Mouse (Mus musculus): ENCODE results near the gene Plekha1. TPM values are rescaled to one million over a fixed set of nuclear protein-coding genes. Genes with fewer than 3 reads are reported as not detected.
A peak's percentile ranks its signal among the peaks of the same experiment; 100 is the strongest.

The Plekha1 gene
- total RNA-seq, 4 experiments from 2014 or later, result 94.6 to 101 (median 96.9) TPM

DNA sequence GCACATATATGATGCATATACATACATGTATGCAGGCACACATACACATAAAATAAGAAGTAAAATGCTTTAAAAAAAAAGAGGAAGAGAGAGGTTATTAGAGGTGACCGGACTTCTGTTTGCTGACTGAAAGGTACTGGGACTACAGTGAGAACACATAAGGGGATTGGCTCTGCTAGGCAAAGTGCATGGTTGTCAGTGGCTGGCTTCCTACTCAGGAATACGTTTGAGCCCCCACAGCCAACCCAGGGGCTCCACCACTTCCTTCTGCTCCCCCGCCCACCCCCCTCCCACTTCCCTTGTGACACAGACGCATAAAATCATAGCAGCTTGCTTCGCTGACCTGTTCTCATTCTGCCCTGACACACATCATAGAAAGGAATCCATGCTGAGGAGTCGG lies 7.6 kb upstream of the Plekha1 start:
- DNase-seq (ENCODE audit: low spot score in 2 of 2), result no peak

DNA sequence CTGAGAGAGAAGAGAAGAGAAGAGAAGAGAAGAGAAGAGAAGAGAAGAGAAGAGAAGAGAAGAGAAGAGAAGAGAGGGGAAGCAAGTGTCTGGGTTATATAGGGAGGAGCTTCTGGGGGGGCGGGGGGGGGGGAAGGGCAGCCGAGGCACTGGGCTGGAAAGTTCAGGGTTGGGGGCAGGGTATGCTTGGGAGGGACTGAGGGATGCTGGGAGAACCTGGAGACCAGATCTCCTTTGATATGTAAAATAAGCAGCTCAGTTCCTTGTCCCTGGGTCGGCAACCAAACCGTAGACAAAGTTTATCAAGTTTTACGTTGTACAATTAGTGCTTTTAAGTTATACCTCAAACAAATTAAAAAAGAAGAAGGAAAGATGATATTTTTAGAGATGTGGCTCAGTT lies 5.6 kb upstream of the Plekha1 start:
- DNase-seq (ENCODE audit: low spot score in 2 of 2), result no peak

DNA sequence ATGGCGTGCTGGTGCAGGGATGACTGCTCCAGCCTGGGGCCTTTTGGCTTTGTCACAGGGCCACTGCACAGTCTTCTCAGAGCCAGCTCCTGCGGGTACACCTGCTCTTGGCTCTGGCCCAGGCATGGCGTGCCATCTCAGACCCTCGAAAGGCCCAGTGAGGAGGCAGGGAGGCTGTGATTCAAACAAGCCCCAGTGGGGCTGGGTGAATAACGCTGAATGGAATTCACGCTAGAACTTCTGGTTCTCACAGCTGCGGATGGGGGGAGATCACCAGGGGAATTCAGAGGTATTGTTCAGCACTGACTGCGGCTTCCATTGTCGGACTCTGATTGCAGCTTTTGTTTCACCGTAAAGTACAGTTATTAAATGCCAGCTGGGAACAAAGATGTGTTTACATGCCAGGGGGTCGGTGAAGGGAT lies 4.8 kb upstream of the Plekha1 start:
- DNase-seq (ENCODE audit: low spot score in 2 of 2), result no peak

DNA sequence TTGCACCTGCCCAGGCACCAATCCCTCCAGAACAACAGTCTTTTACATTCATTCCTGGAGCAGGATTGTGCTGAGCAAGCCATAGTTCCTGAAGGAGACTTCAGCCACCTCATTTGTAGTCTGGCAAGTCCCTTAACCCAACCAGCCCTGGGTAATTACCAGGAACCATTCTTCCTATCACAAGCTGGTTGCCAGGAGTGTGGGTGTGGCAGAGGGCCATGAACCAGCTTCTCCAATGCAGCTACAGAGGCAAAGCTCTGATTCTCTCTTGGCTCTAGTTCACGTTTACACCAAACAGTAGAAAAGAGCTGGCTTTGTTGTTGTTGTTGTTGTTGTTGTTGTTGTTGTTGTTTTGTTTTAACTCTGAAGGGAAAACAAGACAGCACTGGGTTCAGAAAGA lies 3.1 kb upstream of the Plekha1 start:
- DNase-seq (ENCODE audit: low spot score in 2 of 2), result no peak

DNA sequence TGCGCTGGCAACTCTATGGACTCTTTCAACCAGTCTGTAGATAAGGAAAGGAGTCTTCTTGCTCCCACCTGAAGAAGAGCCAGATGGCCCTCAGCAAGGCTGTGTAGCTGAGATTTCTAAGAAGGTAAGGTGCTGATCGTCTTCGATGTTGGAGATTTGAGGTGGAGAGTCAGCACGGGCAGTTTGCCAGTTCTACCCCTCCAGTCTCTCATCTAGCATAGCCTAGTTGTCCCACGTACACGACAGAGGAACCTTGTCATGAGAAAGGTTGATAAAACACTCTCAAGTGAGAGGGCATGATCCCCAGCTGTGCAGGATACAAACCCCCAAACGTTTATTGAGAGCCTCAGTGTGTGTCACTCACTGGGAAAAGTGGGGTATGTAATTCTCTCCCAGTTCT lies 845 bp upstream of the Plekha1 start:
- no peak for DNase-seq (ENCODE audit: low spot score in 2 of 2)

DNA sequence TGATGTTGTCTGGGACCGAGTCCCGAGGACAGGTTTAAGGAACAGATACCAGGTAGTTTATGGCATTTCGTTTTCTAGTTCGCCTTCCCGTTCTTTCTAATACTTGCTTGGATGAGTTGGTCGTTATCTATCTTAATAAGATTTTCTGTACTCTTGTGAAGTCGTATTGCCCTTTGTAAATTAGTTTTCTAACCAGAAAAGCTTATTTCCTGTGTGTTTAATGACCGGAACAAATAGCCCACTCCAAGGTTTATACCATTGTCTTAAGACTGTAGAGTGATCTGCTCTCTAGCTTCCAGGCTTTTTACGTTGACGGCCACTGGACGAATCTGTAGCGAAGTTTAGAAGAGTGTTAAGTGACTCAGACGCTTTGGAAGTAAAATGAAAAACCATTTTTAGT lies 1.1 kb downstream of the Plekha1 start:
- no peak for DNase-seq (ENCODE audit: low spot score in 2 of 2)

DNA sequence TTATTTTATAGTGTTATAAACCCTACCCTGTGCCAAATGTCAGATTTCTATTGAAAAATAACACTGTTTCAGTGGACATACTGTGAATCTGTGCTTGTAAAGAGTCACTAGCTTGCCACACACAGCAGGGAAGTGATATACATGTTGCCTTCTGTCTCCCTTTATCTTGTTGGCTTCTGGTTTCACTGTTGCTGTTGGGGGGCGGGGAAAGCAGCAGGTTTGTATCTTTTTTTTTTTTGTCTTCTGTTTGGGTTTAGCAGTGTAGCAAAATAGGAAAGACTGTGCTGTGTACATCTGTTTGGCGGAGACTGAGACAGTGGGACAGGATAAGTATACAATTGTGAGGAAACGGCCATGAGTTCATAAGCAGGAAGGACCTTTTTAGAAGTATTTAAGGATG lies 1.7 kb downstream of the Plekha1 start:
- no peak for DNase-seq (ENCODE audit: low spot score in 2 of 2)

DNA sequence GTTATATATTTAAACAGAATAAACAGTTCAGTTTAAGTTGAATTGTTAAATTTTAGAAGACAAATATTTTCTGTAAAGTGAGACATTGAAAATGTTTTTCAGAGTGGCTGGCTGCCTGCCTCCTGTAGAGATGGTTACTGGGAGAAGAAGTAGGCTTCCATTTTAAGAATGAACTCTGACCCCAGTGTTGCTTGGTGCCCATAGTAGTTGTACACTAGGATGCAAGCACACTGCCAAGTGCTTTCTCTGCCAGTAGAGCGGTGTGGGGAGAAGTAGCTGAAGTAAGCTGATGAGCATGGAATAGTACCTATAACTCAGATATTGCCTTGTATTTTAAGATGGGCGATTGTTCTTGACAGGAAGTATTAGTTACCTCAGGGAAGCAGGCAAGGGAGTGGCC lies 18.6 kb downstream of the Plekha1 start:
- no peak for DNase-seq (ENCODE audit: low spot score in 2 of 2)

DNA sequence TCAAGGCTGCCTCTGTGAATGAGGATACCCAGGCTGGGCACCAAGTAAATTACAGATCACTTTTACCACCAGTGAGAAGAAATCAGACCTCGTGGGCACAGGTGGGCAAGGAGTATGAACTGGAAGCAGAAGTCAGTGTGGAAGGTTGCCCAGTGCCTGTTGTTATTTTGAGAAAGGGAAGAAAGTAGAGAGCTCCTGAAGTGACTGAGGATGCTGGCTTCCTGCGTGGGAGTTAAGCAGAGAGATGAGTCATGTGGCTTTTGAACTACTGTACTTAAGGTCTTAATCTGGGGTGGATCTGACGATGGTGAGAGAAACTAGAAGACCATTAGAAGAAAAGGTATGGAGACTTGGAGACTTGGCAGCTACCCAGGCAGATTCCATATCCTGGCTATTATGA lies 20.7 kb downstream of the Plekha1 start:
- no peak for DNase-seq (ENCODE audit: low spot score in 2 of 2)

DNA sequence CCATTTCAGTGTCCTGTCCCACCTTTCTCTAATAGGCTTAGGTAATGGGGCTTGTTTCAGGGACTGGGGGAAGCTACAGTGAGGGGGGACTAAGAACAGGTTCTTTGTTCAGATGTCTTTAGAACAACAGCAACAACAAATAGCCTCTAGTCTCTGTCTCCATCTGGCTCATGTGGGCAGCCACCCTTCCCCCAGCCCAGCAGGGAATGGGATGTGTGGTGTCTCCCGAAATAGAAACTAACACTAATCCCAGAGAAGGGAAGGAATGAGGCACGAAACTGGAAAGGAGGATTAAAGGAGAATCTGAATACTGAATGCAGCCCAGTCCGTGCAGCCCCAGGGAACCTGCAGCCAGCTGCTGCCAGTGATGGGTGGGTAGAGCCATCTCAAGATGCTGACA lies 22.4 kb downstream of the Plekha1 start:
- peak in 1 of 2 experiments; percentile 61 for DNase-seq (ENCODE audit: low spot score in 2 of 2)

DNA sequence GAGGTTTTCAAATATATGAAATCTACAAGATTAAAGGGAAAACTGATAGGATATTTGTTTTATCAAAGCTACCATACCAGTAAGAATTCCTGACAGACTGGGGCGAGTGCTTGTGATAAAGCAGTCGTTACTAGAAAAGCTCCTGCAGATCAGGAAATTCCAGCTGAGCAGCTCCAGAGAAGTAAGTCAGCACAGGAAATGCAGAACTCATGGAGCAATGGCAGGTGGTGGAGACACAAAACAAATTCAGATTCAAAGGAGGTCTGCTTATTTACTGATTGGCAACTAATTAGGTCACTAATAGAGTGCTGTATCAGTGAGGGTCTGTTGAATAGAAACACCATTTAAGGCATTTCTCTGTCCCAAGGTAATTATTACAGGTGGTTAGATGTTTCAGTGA lies 25.3 kb downstream of the Plekha1 start:
- no peak for DNase-seq (ENCODE audit: low spot score in 2 of 2)

DNA sequence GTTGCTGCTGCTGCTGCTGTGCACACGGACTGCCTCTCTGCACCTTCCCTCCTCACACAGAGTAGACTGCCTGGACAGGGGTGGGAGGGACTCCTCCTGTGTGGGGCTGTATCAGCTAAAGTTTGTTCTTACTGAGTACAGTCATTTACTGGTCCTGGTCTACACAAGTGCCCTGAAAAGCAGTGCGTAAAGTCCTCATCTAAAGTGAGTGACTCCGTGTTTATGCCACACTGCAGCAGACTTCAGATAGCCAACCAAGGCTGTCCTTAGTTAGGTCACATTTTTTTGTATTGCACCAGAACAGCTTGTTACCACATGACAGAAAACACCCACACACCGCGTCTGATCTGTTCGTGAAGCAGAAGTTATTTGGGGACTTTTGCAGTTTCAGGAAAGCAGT lies 27.4 kb downstream of the Plekha1 start:
- DNase-seq (ENCODE audit: low spot score in 2 of 2), result peak in 1 of 2 experiments; percentile 66

DNA sequence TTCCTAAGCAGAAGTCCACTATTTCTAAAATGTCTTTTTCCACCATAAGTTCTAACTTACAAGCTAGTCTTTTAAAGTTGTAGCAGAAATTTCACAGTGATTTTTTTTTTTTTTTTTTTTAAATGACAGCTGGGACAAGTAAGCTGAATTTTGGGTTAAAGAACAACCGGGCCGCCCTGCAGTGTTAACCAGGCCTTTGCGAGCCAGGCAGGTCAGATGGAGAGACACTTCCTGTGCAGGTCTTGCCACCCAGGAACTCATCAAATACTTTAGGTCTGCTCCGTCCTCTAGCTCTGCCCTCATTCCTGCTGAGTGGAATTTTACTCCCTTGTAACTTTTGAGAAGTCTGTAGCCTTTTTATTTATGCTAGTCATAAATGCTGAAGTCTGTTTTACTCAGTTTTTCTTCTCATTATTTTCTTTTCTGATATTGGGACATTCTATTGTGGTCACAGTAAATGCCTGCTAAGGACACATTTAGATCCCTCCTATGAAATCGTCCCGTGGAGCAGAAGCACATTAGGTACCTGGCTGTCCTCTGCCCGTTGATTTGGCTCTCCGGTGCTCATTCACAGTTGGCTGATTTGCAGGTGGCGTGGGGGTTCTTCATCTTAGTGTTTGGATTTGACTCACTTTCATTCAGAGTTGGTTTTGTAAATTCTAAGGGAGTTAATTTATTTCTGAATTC lies 29.5 kb downstream of the Plekha1 start:
- no peak for DNase-seq (ENCODE audit: low spot score in 2 of 2)

DNA sequence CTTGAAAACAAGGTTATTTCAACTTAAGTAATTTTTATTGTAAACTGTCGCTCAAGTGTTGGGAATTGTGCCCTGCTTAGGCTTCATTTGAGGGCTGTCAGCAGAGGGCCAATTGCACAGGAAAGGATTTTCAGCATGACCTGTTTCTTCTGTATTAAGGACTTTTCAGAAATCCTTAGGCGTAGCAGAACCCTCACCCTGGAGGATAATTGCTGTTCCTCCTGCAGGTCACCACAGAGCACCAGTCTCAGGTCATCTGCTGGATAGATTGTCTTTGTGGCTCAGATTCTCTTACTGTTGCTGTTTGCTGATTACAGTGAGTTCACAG lies 30.0 kb downstream of the Plekha1 start:
- DNase-seq (ENCODE audit: low spot score in 2 of 2), result no peak

DNA sequence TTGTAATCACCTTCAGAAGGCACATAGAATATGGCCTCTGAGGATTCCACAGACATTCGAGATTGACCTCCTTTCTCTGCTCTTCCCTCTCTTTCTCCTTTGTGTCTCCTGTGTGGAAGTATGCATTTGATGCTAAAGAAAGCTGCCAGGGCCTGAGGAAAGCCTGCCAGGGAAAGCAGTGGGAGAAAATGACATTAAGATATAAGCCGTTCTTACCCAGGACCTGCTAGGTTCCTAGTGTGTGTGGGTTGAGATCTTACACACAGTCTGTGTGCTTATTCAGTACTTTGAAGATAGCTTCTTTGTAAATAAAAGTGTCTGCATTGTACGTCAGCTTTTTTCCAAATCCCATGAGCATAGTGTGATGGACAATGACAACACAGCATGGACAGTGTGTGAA lies 30.5 kb downstream of the Plekha1 start:
- no peak for DNase-seq (ENCODE audit: low spot score in 2 of 2)

DNA sequence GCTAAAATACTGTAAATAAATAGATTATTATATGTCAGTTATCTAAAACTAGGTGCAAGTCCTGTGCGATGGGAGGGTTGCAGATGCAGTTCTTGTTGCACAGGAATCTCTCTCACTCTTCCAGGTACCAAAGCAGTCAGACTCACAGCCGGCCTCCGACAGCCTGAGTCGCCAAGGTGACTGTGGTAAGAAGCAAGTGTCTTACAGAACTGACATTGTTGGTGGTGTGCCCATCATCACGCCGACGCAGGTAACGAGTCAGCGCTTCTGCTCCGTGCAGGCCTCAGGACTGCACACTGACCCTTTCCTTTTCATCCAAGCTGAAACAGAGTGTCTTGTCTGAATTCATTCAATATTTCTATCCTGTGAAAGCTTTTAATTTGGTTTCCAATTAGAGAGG lies 31.6 kb downstream of the Plekha1 start:
- no peak for DNase-seq (ENCODE audit: low spot score in 2 of 2)

DNA sequence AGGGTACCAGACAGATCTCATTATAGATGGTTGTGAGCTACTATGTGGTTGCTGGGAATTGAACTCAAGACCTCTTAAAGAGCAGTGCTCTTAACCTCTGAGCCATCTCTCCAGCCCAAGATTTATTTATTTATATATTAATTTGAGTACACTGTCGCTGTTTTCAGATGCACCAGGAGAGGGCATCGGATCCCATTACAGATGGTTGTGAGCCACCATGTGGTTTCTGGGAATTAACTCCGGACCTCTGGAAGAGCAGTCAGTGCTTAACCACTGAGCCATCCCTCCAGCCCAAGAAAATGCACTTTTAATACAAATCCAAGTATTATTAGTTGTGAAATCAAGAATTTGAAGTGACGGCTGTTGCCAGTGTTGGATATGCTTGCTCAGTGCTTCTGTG lies 32.8 kb downstream of the Plekha1 start:
- no peak for DNase-seq (ENCODE audit: low spot score in 2 of 2)

DNA sequence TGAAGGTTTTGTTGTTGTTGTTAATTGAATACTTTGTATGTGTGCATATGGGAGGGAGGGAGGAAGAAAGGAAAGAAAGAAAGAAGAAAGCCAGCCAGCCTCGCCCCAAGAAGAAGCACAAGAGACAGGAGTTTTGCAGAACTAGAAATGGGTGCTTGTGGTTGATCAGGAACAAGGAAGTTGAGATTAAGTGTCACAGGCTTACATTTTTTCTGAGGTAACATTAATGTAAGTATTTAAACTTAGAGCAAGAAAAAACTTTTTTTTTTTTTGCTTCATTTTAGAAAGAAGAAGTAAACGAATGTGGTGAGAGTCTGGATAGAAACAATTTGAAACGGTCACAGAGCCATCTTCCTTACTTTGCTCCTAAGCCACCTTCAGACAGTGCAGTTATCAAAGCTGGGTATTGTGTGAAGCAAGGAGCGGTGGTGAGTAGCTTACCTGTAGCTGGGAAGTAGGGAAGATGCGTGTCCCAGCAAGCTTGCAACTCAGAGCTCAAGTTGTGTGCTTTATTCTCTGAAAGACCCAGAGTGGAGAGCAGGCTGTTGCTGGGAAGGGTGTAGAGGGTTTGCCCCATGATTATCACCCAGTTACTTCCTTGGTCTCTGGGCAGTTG lies 34.8 kb downstream of the Plekha1 start:
- DNase-seq (ENCODE audit: low spot score in 2 of 2), result no peak

DNA sequence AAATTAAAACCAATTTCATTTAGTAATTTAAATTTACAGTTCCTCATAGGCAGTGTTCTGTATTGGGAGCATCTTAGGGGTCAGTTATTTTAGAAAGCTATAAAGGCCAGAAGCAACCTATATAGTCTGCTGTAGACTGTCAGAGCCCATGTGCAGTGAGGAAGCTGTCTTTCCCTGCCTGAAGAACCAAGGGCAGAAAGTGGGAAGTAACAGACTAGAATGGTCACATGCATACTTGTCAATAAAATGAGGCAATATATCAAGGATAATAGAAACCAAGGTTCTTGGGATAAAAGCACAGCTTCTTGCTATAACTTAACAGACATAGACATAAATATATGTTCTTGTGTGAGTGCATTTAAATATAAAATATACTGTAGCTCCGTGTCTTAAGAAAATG lies 37.4 kb downstream of the Plekha1 start:
- no peak for DNase-seq (ENCODE audit: low spot score in 2 of 2)

DNA sequence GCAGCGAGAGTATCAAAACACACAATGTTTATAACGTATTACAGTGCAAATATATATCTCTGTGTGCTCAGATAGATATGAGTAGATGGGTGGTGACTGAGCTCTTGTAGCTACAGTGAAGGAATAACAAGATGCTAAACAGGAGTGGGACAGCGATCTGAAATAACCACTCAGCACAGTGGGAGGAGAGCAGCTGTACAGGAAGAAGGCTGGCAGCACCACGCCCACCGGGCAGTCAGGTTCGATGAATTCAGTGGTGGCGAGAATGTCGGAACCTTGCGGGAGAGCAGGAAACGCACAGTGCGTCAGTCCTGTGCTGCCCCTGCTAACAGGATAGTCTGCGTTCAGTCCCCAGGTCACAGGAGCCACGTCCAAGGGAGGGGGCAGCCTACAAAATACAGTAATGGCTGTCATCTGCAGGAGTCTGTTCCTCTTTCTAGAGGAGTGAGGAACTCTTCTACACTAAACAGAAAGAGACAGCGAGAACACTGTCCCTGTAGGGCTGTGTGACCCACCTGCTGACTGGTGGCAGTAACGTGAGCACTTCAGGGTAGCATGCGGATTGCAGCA lies 38.0 kb downstream of the Plekha1 start:
- peak in 1 of 2 experiments; percentile 62 for DNase-seq (ENCODE audit: low spot score in 2 of 2)

DNA sequence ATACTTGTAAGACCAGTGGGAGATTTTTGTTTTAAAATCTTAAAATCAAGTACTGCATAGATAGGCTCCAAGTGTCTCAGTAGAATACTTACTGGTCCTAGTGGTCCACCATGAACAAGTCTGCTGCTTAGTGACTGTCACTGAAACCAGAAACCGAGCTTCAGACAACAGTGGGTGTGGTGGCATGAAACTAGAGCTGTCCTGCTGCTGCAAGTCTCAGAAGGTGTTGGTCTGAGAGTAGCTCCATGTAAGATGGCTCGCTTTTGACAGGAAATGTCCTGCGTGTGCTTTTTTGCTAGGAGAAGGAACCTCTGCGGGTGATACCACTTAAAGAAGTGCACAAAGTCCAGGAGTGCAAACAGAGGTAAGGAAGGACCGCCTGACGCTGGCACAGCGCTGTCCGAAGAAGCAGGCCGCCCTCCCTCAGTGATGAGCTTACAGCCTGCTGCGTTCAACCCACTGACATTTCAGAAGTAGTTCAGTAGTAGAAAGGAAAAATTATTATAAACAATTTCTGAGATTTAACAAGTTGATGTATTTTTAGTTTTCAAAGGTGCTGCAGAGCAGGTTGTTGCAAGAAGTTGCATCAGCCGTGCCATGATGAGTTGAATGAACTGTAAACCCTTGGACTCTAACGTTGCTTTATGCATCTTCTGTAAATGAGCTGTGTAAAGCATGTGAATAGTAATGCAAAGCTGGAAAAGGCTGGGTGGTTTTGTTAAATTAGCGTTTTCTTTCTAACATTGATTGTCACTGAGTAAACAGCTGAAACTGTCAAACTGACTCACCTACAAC lies 39.2 kb downstream of the Plekha1 start:
- no peak for DNase-seq (ENCODE audit: low spot score in 2 of 2)

DNA sequence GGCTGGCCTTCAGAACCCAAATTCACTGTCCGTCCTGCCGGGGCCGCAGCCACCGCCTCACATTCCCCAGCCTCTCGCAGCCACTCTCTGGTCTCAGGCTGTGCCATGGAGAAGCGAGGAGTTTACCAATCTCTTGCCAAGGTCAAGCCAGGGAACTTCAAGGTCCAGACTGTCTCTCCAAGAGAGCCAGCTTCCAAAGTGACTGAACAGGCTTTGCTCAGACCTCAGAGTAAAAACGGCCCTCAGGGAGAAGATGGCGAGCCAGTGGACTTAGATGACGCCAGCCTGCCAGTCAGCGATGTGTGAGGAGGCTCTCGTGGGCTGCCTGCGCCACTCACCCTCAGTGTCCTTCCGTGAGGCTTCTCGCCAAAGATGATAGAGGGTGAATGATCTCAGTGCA lies 45.3 kb downstream of the Plekha1 start:
- no peak for DNase-seq (ENCODE audit: low spot score in 2 of 2)

Measured in left cerebral cortex, adult 8-10 months (tissue).